Mouse (Mus musculus) small intestine, adult 2 months (tissue): ENCODE results near the gene Tcirg1. TPM values are rescaled to one million over a fixed set of nuclear protein-coding genes. Genes with fewer than 3 reads are reported as not detected.

Experiments
- H3K27ac ChIP-seq: fragments of 200-500 bp; 2 replicates; pipeline ENCODE4 v1.5.1; 2012; ENCODE audit warnings: low read depth, low read length, control low read depth, inconsistent platforms; ENCODE audit not compliant: insufficient read depth
- H3K27me3 ChIP-seq: fragments of 200-500 bp; 2 replicates; pipeline ENCODE4 v1.6.1; 2012; ENCODE audit warnings: mild to moderate bottlenecking, moderate library complexity, low read length, inconsistent platforms; ENCODE audit not compliant: control insufficient read depth, insufficient read depth
- H3K36me3 ChIP-seq: fragments of 200-500 bp; 2 replicates; pipeline ENCODE4 v1.6.1; 2012; ENCODE audit warnings: mild to moderate bottlenecking, low read length, control low read depth, inconsistent platforms; ENCODE audit not compliant: control insufficient read depth, insufficient read depth
- H3K4me1 ChIP-seq: fragments of 200-500 bp; 2 replicates; pipeline ENCODE4 v1.6.1; 2012; ENCODE audit warnings: low read length, inconsistent platforms, mixed read lengths; ENCODE audit not compliant: control insufficient read depth, insufficient read depth, insufficient read length
- H3K4me3 ChIP-seq: fragments of 200-500 bp; 2 replicates; pipeline ENCODE4 v1.5.1; 2012; ENCODE audit warnings: low read depth, mild to moderate bottlenecking, control low read depth, inconsistent platforms, low read length, moderate library complexity
- CTCF ChIP-seq: fragments of 200-500 bp; IDR thresholded peaks from 2 replicates; pipeline ENCODE4 v1.5.1; 2012; ENCODE audit warnings: low read depth, mild to moderate bottlenecking, control low read depth, inconsistent platforms, low read length, moderate library complexity, mixed read lengths; ENCODE audit not compliant: insufficient replicate concordance, insufficient read length; ENCODE audit errors: extremely low read depth
- POLR2A ChIP-seq: fragments of 200-500 bp; IDR thresholded peaks from 2 replicates; pipeline ENCODE4 v1.6.1; 2012; ENCODE audit warnings: low read depth, mild to moderate bottlenecking, control low read depth, inconsistent platforms, low read length, moderate library complexity
- WGBS: fragments of 180-500 bp; shearing (Covaris S2); methylation state at CpG from one replicate; pipeline ENCODE4 v1.1.7; 2018; 5-methylcytosine and 5-hydroxymethylcytosine counted together
- polyA plus RNA-seq: library from polyadenylated mRNA; depleted of rRNA; stranded (reverse); fragments of >200 nt; gene quantifications from 2 replicates; pipeline ENCODE4 v1.2.3, GENCODE M21; 2012

Gene Tcirg1
- polyA plus RNA-seq, 1 experiment, result 148 TPM

DNA sequence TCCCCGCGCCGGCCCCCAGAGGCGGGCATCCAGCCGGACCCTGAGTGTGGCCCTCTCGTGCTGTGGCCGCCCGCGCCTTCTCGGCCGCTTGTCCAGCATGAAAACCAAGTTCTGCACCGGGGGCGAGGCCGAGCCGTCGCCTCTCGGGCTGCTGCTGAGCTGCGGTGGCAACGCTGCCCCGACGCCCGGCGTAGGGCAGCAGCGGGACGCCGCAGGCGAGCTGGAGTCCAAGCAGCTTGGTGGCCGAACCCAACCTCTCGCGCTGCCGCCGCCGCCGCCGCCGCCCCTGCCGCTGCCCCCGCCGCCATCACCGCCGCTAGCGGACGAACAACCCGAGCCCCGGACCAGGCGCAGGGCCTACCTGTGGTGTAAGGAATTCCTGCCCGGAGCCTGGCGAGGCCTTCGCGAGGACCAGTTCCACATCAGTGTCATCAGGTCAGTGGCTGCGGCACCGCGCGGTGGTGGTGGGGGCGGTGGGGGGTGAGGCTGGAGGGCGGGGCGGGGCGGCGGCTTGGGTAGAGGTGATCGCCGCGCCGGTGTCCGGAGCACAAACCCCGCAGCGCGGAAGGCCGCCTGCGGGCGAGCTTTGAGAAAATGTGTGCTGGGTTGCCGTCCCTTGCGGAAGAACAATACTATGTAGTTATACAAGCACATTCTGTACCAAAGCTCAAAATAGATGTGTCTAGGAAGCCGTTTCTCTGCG is 54.8 kb downstream of the Tcirg1 start:
- H3K4me1 ChIP-seq, result peaks cover 30% of the 10 kb centered on the region
- H3K4me3 ChIP-seq, result peak overlapping the region; percentile 81
- under 1% methylated on average over 74 of the region's 74 CpGs for WGBS
- H3K27ac ChIP-seq, result peak overlapping the region; percentile 87
- H3K36me3 ChIP-seq, result no peaks in the 10 kb centered on the region
- TF ChIP-seq CTCF, result no peak
- no peak; the same call in 1 of the 2 replicates for TF ChIP-seq POLR2A
- no peaks in the 10 kb centered on the region for H3K27me3 ChIP-seq

DNA sequence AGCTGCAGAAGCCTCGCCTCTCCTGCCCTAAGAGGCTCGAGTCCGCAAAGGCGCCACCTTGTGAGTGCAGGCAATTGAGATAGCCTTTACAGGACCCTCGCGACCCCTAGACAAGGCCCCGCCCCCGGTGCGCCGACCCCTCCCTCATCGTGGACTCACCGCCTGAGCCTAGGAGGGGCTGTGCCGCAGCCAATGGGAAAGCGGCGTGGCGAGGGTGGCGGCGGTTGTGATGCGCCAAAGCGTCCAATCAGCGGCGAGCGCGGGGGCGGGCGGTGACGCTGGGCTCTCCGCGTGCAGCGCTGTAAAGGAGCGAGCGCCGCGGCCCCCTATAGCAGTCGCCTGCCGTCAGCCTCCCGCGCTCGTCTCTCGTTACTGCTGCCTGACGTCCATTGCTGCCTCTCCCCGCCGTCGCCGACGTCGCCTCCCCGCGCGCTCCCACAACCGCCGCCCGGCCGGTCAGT is 55.4 kb downstream of the Tcirg1 start, which contains the start of gene Chka:
Gene Chka (plus strand): TSS at position 272 of the 461 bp plus-strand sequence.
- Histone ChIP-seq H3K36me3 (no peaks in the 10 kb centered on the region), H3K27ac (peak within 1 kb of the TSS; percentile 96)

DNA sequence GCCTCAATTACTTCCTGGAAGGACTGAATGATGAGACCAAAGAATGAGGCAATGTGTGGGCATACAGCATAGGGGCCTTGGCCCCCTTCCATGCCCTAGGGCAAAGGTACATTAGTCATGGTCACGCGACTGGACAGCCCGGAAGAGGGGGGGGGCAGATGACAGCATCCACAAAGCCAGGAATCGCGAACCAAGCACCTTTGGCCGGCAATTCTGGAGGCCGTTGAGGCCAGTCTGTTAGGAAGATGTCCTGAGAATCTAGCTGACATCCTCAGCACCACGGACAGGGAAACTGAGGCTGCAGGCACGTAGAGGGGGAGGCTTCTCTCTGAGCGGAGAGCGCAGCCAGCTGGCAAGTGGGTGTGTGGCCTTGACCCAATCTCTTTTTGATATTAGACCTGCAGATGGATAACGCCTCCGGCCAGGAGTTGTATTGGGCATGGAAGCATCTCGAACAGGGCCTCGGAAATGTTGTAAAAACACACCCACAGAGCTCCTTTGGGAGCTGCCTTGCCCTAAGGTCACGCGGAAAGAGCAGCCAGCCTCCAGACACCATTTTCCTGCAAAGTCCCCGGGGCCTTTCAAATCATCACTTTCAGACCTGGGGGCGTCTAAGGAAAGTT is 56.0 kb downstream of the Tcirg1 start:
- H3K36me3 ChIP-seq, result no peaks in the 10 kb centered on the region
- TF ChIP-seq POLR2A, result no peak
- no peak for TF ChIP-seq CTCF
- H3K4me3 ChIP-seq, result peak overlapping the region; percentile 81
- peaks cover 36% of the 10 kb centered on the region for H3K4me1 ChIP-seq
- 4% methylated on average over 19 of the region's 19 CpGs for WGBS
- peak overlapping the region; percentile 96 for H3K27ac ChIP-seq
- no peaks in the 10 kb centered on the region for H3K27me3 ChIP-seq

More for the DNA sequence above, 55.4 kb downstream of the Tcirg1 start, which contains the start of gene Chka:
- under 1% methylated on average over 54 of the region's 54 CpGs for WGBS
- peak; percentile 99 for TF ChIP-seq POLR2A
- TF ChIP-seq CTCF, result no peak
- H3K4me1 ChIP-seq, result peaks cover 36% of the 10 kb centered on the region
- H3K4me3 ChIP-seq, result peak within 1 kb of the TSS; percentile 81
- H3K27me3 ChIP-seq, result no peaks in the 10 kb centered on the region

DNA sequence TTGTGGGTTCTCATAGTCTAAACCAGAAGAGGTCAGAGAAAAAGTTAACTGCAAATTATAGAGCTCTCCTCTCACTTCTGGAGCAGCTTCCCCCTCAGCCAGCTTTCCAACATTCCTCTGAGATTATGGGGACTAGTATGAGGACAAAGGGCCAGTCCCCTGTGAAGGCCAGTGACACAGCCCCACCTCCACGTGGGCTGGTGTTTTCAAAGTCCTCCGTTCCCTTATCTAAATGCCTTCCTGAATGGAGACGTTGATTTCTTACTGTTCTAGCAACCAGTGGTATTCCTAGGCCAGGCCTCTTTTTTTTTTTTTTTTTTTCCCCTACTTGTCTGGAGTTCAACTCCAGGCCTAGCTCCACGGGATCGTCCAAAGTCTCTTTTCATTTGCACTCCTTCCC is 56.9 kb downstream of the Tcirg1 start:
- 19% methylated on average over 5 of the region's 5 CpGs for WGBS

DNA sequence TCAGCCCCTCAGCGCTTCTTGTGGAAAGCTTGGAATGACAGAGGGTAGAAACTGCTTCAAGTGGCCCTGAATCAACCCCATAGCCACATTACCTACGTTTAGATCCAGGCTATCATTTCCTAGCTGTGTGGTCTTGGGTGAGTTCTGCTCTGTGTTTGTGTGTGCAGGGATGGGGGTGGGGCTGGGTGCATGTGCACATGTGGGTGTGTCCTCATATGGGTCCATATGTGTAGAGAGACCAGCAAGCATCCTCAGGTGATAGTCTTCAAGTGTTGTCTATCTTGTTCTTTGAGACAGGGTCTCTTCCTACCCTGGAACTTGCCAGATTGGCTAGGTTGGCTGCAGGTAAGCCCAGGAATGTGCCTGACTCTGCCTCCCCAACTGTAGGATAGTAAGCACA is 57.7 kb downstream of the Tcirg1 start:
- no peak overlapping the region for H3K4me3 ChIP-seq
- 65% methylated on average over 2 of the region's 2 CpGs for WGBS
- peak overlapping the region; percentile 82 for H3K27ac ChIP-seq
- no peaks in the 10 kb centered on the region for H3K36me3 ChIP-seq
- TF ChIP-seq CTCF (no peak), POLR2A (no peak)
- no peaks in the 10 kb centered on the region for H3K27me3 ChIP-seq
- peaks cover 39% of the 10 kb centered on the region for H3K4me1 ChIP-seq

More for the DNA sequence above, 56.9 kb downstream of the Tcirg1 start:
- Histone ChIP-seq H3K4me3 (no peak overlapping the region), H3K4me1 (peaks cover 36% of the 10 kb centered on the region), H3K36me3 (no peaks in the 10 kb centered on the region), H3K27me3 (no peaks in the 10 kb centered on the region), H3K27ac (peak overlapping the region; percentile 82)
- TF ChIP-seq POLR2A, result no peak
- no peak for TF ChIP-seq CTCF

DNA sequence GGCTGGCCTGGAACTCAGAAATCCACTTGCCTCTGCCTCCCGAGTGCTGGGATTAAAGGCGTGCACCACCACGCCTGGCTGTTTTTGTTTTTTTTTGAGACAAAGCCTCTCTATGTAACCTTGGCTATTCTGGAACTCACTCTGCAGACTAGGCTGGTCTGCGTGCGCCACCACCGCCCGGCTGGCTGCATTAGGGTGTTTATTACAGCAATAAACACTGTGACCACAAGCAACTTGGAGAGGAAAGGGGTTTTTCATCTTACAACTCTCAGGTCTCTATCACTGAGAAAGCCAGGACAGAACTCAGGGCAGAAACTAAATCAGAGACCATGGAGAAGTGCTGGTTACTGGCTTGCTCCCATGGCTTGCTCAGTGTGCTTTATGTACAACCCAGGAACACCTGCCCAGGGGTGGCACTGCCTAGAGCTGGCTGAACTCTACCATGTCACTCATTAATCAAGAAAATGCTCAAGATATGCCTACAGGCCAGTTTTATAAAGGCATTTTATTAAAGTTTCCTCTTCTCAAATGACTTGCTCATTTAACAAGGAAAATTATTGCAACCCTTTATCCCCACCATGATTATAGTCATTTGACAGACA is 58.6 kb downstream of the Tcirg1 start:
- TF ChIP-seq CTCF (no peak), POLR2A (no peak)
- H3K27ac ChIP-seq, result peak overlapping the region; percentile 82
- peaks cover 39% of the 10 kb centered on the region for H3K4me1 ChIP-seq
- 16% methylated on average over 7 of the region's 7 CpGs for WGBS
- H3K36me3 ChIP-seq, result no peaks in the 10 kb centered on the region
- H3K4me3 ChIP-seq, result no peak overlapping the region
- H3K27me3 ChIP-seq, result no peaks in the 10 kb centered on the region

DNA sequence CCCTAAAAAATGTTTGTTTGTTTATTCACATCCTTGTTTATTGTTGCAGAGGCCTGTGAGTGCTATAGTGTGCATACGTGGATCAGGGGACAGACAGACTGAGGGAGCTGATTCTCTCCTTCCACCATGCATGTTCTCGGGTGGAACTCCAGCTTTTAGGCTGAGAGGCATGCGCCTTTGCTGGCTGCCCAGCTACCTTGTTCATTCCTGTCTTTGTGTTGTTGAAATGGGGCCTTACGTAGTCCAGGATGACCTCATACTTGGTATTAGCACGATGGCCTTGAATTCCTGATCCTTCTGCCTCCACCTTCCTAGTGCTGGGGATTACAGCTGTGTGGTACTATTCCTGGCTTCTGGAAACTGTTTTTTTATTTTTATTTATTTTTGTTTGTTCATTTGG is 59.2 kb downstream of the Tcirg1 start:
- Histone ChIP-seq H3K4me3 (no peak overlapping the region), H3K27me3 (no peaks in the 10 kb centered on the region), H3K27ac (no peak overlapping the region), H3K4me1 (peaks cover 41% of the 10 kb centered on the region), H3K36me3 (no peaks in the 10 kb centered on the region)
- 65% methylated on average over 5 of the region's 5 CpGs for WGBS
- TF ChIP-seq CTCF (no peak), POLR2A (no peak)
